Mouse (Mus musculus): ENCODE data around the gene a. TPM values are rescaled to one million over a fixed set of nuclear protein-coding genes. Genes with fewer than 3 reads are reported as not detected.
"Not testable (repeated sequence)": the region's sequence is repeated elsewhere in the genome, so short reads cannot be mapped to it uniquely, and the experiment has no call there.

Gene a
- polyA plus RNA-seq, 1 experiment from 2014 or later: not detected

DNA sequence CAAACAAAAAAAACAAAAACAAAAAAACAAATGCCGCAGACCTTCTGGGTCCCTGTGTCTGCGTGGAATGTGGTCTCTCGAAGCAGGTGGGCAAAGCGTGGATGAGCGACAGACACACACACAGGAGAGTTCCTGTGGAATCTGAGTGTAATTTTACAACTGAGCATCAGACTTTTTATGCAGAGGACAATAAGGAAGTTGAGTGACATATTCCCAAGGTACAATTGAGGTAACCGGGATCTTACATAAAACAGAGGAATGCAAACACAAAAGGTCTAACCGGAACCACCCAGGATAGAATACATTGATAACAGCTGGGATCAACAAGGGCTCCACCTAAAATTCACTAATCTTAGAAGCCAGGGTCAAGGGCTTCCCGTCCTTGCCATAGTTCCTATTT is 107.8 kb downstream of the a start:
- ATAC-seq (ENCODE audit: low FRiP score, low TSS enrichment); H3K4me1 ChIP-seq (ENCODE audit: control insufficient read depth, insufficient read depth, low read length); H3K27me3 ChIP-seq (ENCODE audit: control insufficient read depth, insufficient read depth, low read length); H3K9me3 ChIP-seq (ENCODE audit: control insufficient read depth, low read length); H3K4me3 ChIP-seq (ENCODE audit: low read length); H3K36me3 ChIP-seq (ENCODE audit: control insufficient read depth, insufficient read depth, low read length); H3K4me2 ChIP-seq (replicated peaks; ENCODE audit: low read depth, low read length); H3K27ac ChIP-seq (ENCODE audit: low read depth, low read length); H3K9ac ChIP-seq (ENCODE audit: low read depth, low read length): not testable (repeated sequence)
- 93% methylated on average over 7 of the region's 8 CpGs for WGBS

DNA sequence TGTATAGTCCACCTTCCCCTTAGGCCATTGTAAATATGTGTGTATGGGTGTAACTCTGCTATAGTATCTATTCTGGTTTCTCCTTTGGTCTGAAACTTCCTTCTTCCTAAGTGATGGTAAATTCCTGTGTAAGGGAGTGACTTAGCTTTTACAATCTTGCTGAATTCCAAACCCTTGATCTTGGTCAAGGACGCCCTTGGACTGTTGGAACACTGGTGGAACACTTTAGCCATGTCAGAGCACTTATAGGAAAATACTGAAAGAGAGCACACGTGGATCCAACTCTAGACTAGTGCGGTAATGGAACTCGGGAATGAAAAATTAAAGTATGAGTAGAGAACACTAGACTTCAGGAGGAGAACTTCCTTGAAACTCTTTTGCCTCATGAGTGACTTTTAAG is 108.2 kb downstream of the a start:
- H3K9ac ChIP-seq (ENCODE audit: low read depth, low read length): not testable (repeated sequence)

GRCm38 (mm10) chr2:154902111-154902510 is 110.9 kb downstream of the a start:
- H3K27ac ChIP-seq (ENCODE audit: low read depth, low read length): no peak overlapping the region
- no peak overlapping the region for H3K9ac ChIP-seq (ENCODE audit: low read depth, low read length)
- no peaks in the 10 kb centered on the region for H3K36me3 ChIP-seq (ENCODE audit: control insufficient read depth, insufficient read depth, low read length)
- no peak for ATAC-seq (ENCODE audit: low FRiP score, low TSS enrichment)
- H3K4me2 ChIP-seq (replicated peaks; ENCODE audit: low read depth, low read length): no peak overlapping the region
- no peak overlapping the region for H3K4me3 ChIP-seq (ENCODE audit: low read length)
- 89% methylated on average over 3 of the region's 3 CpGs for WGBS
- H3K27me3 ChIP-seq (ENCODE audit: control insufficient read depth, insufficient read depth, low read length): no peaks in the 10 kb centered on the region
- no peaks in the 10 kb centered on the region for H3K9me3 ChIP-seq (ENCODE audit: control insufficient read depth, low read length)
- no peaks in the 10 kb centered on the region for H3K4me1 ChIP-seq (ENCODE audit: control insufficient read depth, insufficient read depth, low read length)

More for the DNA sequence above, 108.2 kb downstream of the a start:
- H3K27ac ChIP-seq (ENCODE audit: low read depth, low read length); H3K4me1 ChIP-seq (ENCODE audit: control insufficient read depth, insufficient read depth, low read length); H3K36me3 ChIP-seq (ENCODE audit: control insufficient read depth, insufficient read depth, low read length); H3K27me3 ChIP-seq (ENCODE audit: control insufficient read depth, insufficient read depth, low read length); H3K4me3 ChIP-seq (ENCODE audit: low read length); H3K9me3 ChIP-seq (ENCODE audit: control insufficient read depth, low read length); ATAC-seq (ENCODE audit: low FRiP score, low TSS enrichment); H3K4me2 ChIP-seq (replicated peaks; ENCODE audit: low read depth, low read length): not testable (repeated sequence)
- WGBS: 85% methylated on average over 4 of the region's 4 CpGs

DNA sequence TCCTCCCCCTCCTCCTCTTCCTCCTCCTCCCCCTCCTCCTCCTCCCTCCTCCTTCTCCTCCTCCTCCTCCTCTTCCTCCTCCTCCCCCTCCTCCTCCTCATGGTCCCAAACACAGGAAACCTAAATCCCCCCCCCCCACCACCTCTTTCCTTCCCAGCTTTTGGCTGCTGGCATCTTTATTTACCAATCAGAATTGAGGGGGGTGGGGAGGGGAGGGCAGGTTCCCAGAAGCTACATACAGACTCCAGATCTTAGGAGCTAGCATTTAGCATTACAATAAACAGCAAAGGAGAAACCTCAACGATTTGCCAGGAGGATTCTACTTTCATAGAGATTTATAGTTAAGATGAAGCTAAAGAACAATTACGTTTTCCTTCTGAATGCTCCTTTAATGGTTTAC is 114.6 kb downstream of the a start:
- Histone ChIP-seq H3K4me2 (replicated peaks; ENCODE audit: low read depth, low read length) (no peak overlapping the region), H3K36me3 (ENCODE audit: control insufficient read depth, insufficient read depth, low read length) (no peaks in the 10 kb centered on the region), H3K4me1 (ENCODE audit: control insufficient read depth, insufficient read depth, low read length) (no peaks in the 10 kb centered on the region), H3K27ac (ENCODE audit: low read depth, low read length) (no peak overlapping the region), H3K27me3 (ENCODE audit: control insufficient read depth, insufficient read depth, low read length) (no peaks in the 10 kb centered on the region), H3K9ac (ENCODE audit: low read depth, low read length) (no peak overlapping the region), H3K9me3 (ENCODE audit: control insufficient read depth, low read length) (no peaks in the 10 kb centered on the region), H3K4me3 (ENCODE audit: low read length) (no peak overlapping the region)
- ATAC-seq (ENCODE audit: low FRiP score, low TSS enrichment): no peak
- 40% methylated on average over 2 of the region's 2 CpGs for WGBS

- not testable (repeated sequence) for H3K9me3 ChIP-seq (ENCODE audit: control insufficient read depth, low read length); H3K4me2 ChIP-seq (replicated peaks; ENCODE audit: low read depth, low read length); H3K27ac ChIP-seq (ENCODE audit: low read depth, low read length); H3K4me3 ChIP-seq (ENCODE audit: low read length); H3K4me1 ChIP-seq (ENCODE audit: control insufficient read depth, insufficient read depth, low read length); H3K36me3 ChIP-seq (ENCODE audit: control insufficient read depth, insufficient read depth, low read length); ATAC-seq (ENCODE audit: low FRiP score, low TSS enrichment); H3K9ac ChIP-seq (ENCODE audit: low read depth, low read length); H3K27me3 ChIP-seq (ENCODE audit: control insufficient read depth, insufficient read depth, low read length)
- 58% methylated on average over 2 of the region's 2 CpGs for WGBS
Observed at GRCm38 (mm10) chr2:154908223-154908622, 117.0 kb downstream of the a start.

DNA sequence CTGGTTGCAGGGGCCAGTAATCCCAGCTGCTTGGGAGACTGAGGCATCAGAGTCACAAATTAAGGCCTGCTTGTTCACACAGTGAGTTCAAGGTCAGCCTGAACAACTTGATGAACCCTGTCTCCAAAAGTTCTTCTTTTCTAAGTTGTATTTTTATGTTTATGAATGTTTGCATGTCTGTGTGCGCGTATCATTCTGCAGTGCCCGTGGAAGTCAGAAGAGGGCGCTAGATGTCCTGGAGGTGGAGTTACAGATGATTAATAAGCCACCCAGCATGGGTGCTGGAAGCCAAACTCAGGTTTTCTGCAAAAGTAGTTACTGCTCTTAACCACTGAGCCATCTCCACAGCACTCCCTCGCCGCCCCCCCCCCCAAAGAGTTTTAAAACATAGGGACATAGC is 118.6 kb downstream of the a start:
- no peak overlapping the region for H3K4me3 ChIP-seq (ENCODE audit: low read length)
- H3K4me2 ChIP-seq (replicated peaks; ENCODE audit: low read depth, low read length): no peak overlapping the region
- 78% methylated on average over 6 of the region's 6 CpGs for WGBS
- no peak overlapping the region for H3K27ac ChIP-seq (ENCODE audit: low read depth, low read length)
- no peaks in the 10 kb centered on the region for H3K36me3 ChIP-seq (ENCODE audit: control insufficient read depth, insufficient read depth, low read length)
- no peaks in the 10 kb centered on the region for H3K9me3 ChIP-seq (ENCODE audit: control insufficient read depth, low read length)
- no peak for ATAC-seq (ENCODE audit: low FRiP score, low TSS enrichment)
- no peaks in the 10 kb centered on the region for H3K27me3 ChIP-seq (ENCODE audit: control insufficient read depth, insufficient read depth, low read length)
- no peaks in the 10 kb centered on the region for H3K4me1 ChIP-seq (ENCODE audit: control insufficient read depth, insufficient read depth, low read length)
- H3K9ac ChIP-seq (ENCODE audit: low read depth, low read length): no peak overlapping the region

DNA sequence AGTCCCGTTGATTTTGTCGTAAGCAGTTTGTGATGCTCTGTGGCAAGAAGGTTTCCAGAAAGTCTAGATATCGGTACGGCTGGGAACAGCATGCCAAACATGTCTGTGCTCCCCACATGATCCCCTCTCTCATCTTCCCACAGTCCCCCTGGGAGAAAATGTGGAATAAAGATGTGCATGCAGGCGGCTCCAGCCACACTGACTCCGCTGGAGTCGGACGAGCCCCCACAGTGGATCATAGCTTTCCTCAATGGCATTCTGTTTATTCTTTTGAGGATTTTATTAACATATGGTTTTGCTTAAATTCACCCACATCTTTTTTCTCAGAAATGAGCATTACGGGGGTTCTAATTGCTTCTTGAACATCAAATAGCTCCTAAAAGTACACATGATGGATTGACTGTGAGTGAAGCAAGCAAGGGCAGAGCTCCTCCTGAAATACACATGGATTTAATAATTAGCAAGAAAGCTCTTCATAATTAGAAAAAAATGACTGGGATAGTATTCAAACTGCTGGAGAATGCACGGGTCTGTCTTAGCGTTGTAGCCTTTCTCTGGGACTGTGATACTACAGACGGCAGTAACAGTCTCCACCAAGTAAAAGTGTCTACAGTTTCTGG is 124.8 kb downstream of the a start:
- H3K9me3 ChIP-seq (ENCODE audit: control insufficient read depth, low read length): no peaks in the 10 kb centered on the region
- no peak overlapping the region for H3K4me2 ChIP-seq (replicated peaks; ENCODE audit: low read depth, low read length)
- no peaks in the 10 kb centered on the region for H3K27me3 ChIP-seq (ENCODE audit: control insufficient read depth, insufficient read depth, low read length)
- no peaks in the 10 kb centered on the region for H3K36me3 ChIP-seq (ENCODE audit: control insufficient read depth, insufficient read depth, low read length)
- no peak overlapping the region for H3K4me3 ChIP-seq (ENCODE audit: low read length)
- H3K9ac ChIP-seq (ENCODE audit: low read depth, low read length): no peak overlapping the region
- H3K27ac ChIP-seq (ENCODE audit: low read depth, low read length): no peak overlapping the region
- WGBS: 84% methylated on average over 12 of the region's 12 CpGs
- ATAC-seq (ENCODE audit: low FRiP score, low TSS enrichment): no peak
- no peaks in the 10 kb centered on the region for H3K4me1 ChIP-seq (ENCODE audit: control insufficient read depth, insufficient read depth, low read length)

DNA sequence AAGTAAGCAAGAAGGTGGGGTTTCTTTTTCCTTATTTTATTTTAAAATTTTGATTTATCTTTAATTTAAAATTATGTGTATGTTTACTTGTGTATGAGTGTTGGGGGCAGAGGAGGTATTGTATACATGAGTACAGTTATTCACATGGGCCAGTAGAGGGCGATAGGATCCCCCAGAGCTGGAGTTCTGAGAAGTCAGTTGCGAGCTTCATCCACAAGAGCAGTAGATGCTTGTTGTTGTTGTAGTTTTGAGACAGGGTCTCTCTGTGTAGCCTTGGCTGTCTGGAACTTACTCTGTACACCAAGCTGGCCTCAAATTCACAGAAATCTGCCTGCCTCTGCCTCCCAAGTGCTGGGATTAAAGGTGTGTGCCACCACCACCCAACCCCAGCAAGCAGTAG is 125.3 kb downstream of the a start:
- no peak overlapping the region for H3K4me3 ChIP-seq (ENCODE audit: low read length)
- no peaks in the 10 kb centered on the region for H3K27me3 ChIP-seq (ENCODE audit: control insufficient read depth, insufficient read depth, low read length)
- no peaks in the 10 kb centered on the region for H3K36me3 ChIP-seq (ENCODE audit: control insufficient read depth, insufficient read depth, low read length)
- no peaks in the 10 kb centered on the region for H3K9me3 ChIP-seq (ENCODE audit: control insufficient read depth, low read length)
- no peak overlapping the region for H3K27ac ChIP-seq (ENCODE audit: low read depth, low read length)
- no peak for ATAC-seq (ENCODE audit: low FRiP score, low TSS enrichment)
- 8% methylated on average over 2 of the region's 2 CpGs for WGBS
- no peak overlapping the region for H3K9ac ChIP-seq (ENCODE audit: low read depth, low read length)
- no peak overlapping the region for H3K4me2 ChIP-seq (replicated peaks; ENCODE audit: low read depth, low read length)
- no peaks in the 10 kb centered on the region for H3K4me1 ChIP-seq (ENCODE audit: control insufficient read depth, insufficient read depth, low read length)

DNA sequence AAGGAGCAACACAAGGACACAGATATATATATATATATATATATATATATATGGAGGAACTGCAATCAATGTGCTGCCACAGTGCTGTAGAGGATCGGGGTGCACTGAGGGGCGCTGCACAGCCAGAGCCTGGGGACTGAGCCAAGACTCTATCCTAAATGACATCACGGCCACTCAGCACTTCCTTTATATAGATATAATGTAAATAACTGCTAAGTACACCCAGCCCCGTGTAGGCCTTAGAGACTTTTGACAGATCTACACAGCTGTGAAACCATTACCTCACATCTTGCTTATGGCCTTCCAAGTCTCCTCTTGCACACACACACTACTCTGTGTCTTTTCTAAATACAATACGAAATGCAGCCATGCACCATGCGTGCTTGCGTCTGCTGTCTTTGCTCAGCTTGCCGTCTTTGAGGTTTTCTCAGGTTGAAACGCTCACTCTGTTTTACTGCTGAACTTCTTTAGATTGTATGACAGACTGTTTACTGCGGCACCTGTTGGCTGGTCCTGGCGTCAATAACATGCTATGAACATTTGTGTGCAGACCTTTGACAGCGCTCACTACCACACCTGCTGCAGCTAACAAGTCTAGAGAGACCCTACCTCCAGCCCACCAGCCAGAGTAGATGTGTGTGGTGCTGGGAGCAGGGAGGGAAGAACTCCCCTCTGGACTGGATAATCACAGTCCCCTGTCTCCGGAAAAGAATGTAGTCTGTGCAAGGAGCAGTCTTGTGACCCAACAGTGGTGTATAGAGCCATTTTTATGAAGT is 126.9 kb downstream of the a start:
- H3K27ac ChIP-seq (ENCODE audit: low read depth, low read length): no peak overlapping the region

More for the DNA sequence above, 126.9 kb downstream of the a start:
- no peak overlapping the region for H3K9ac ChIP-seq (ENCODE audit: low read depth, low read length)
- WGBS: 84% methylated on average over 13 of the region's 13 CpGs
- no peak overlapping the region for H3K4me2 ChIP-seq (replicated peaks; ENCODE audit: low read depth, low read length)
- H3K9me3 ChIP-seq (ENCODE audit: control insufficient read depth, low read length): no peaks in the 10 kb centered on the region
- no peak overlapping the region for H3K4me3 ChIP-seq (ENCODE audit: low read length)
- no peaks in the 10 kb centered on the region for H3K4me1 ChIP-seq (ENCODE audit: control insufficient read depth, insufficient read depth, low read length)
- no peaks in the 10 kb centered on the region for H3K36me3 ChIP-seq (ENCODE audit: control insufficient read depth, insufficient read depth, low read length)
- no peaks in the 10 kb centered on the region for H3K27me3 ChIP-seq (ENCODE audit: control insufficient read depth, insufficient read depth, low read length)
- no peak for ATAC-seq (ENCODE audit: low FRiP score, low TSS enrichment)
